ENCODE assay signal across 10 mouse cellular contexts in the genomic region with DNA sequence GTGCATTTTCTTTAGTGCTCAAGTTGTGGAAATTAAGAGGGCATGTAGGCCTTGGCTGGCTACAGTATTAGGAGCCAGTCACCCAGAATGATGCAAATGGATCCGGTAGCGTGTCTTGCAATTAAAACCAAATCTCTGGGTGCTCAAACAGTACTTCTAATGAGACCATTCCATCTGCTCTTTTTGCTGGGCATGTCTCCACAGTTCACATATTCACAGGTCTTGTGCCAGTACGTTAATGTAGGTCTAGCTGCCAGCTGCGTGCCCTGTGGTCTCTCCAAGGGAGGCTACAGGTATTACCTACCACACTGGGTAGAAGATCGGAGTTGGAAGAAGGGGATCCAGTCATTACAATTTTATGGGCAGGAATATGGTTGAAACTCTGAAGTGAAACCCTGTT. TPM values are rescaled to one million over a fixed set of nuclear protein-coding genes. Genes with fewer than 3 reads are reported as not detected.
DNase-seq lines count a peak whose midpoint lies in the region; ATAC-seq and TF ChIP-seq lines count a peak whose summit lies in the region.
"Had no signal": no experiment of that assay in that cellular context is flagged by ENCODE, and none has a peak within 500 bp of the region (broad histone marks: within the 10 kb centered on the region; RNA-seq: fewer than 3 reads in every experiment).

No protein-coding gene starts in this region.

- peak overlapping the region; percentile 85 for H3K4me2 ChIP-seq in kidney, postnatal 0 days (ENCODE audit: low read length)
- peak overlapping the region; percentile 97 for H3K4me2 ChIP-seq in hindbrain, embryonic 12.5 days (replicated peaks)
- H3K4me2 ChIP-seq in midbrain, embryonic 14.5 days (ENCODE audit: low read length): peak overlapping the region; percentile 75

- peak overlapping the region; percentile 66 for H3K4me3 ChIP-seq in kidney, postnatal 0 days (replicated peaks; ENCODE audit: low read depth, low read length)
- H3K4me3 ChIP-seq in hindbrain, embryonic 12.5 days: peak overlapping the region; percentile 66
- peak overlapping the region; percentile 52 for H3K4me3 ChIP-seq in midbrain, embryonic 14.5 days (replicated peaks; ENCODE audit: low read depth, low read length)

- 7% methylated on average over 5 of the region's 5 CpGs for WGBS in kidney, postnatal 0 days
- 31% methylated on average over 5 of the region's 5 CpGs for WGBS in hindbrain, embryonic 12.5 days
- 30% methylated on average over 5 of the region's 5 CpGs for WGBS in midbrain, embryonic 14.5 days

- H3K4me1 ChIP-seq in kidney, postnatal 0 days (replicated peaks; ENCODE audit: insufficient read depth, low read length): peaks cover 23% of the 10 kb centered on the region; the same call in 1 of the 2 replicates
- peaks cover 27% of the 10 kb centered on the region for H3K4me1 ChIP-seq in hindbrain, embryonic 12.5 days
- peaks cover 12% of the 10 kb centered on the region; the same call in 1 of the 2 replicates for H3K4me1 ChIP-seq in midbrain, embryonic 14.5 days (ENCODE audit: control insufficient read depth, insufficient read depth, low read length)

- H3K27me3 ChIP-seq in kidney, postnatal 0 days (ENCODE audit: insufficient read depth, low read length): no peaks in the 10 kb centered on the region
- no peaks in the 10 kb centered on the region for H3K27me3 ChIP-seq in hindbrain, embryonic 12.5 days
- no peaks in the 10 kb centered on the region for H3K27me3 ChIP-seq in midbrain, embryonic 14.5 days (ENCODE audit: control insufficient read depth, insufficient read depth, low read length)

- peak overlapping the region; percentile 99 for H3K27ac ChIP-seq in kidney, postnatal 0 days
- H3K27ac ChIP-seq in hindbrain, embryonic 12.5 days: peak overlapping the region; percentile 86; the same call in 1 of the 2 replicates
- H3K27ac ChIP-seq in midbrain, embryonic 14.5 days (replicated peaks; ENCODE audit: low read depth, low read length): no peak overlapping the region

- H3K9ac ChIP-seq in kidney, postnatal 0 days (ENCODE audit: low read depth, low read length): peak overlapping the region; percentile 76
- H3K9ac ChIP-seq in hindbrain, embryonic 12.5 days: peak overlapping the region; percentile 73
- H3K9ac ChIP-seq in midbrain, embryonic 14.5 days (replicated peaks; ENCODE audit: low read length): peak overlapping the region; percentile 59; the same call in 1 of the 2 replicates

- DNase-seq in kidney, postnatal 0 days (ENCODE audit: low spot score): no peak
- DNase-seq in kidney, adult 11 months: no peak
- peak; percentile 25 for DNase-seq in brain, adult 2 months (ENCODE audit: low read depth, low spot score)
- DNase-seq in midbrain, embryonic 14.5 days: no peak
- DNase-seq in adrenal gland, postnatal 36 days: no peak
- DNase-seq in right cerebral cortex, postnatal 25 days: no peak
- DNase-seq in spleen, postnatal 4 days (ENCODE audit: low spot score in 2 of 2): no peak

- peaks cover 7% of the 10 kb centered on the region; the same call in 1 of the 2 replicates for H3K36me3 ChIP-seq in kidney, postnatal 0 days (ENCODE audit: insufficient read depth, low read length)
- 0 out of 2 replicates have a peak, but pooled peaks cover 4% of the 10 kb centered on the region for H3K36me3 ChIP-seq in hindbrain, embryonic 12.5 days
- no peaks in the 10 kb centered on the region for H3K36me3 ChIP-seq in midbrain, embryonic 14.5 days (ENCODE audit: control insufficient read depth, insufficient read depth, low read length)

- no peak for TF ChIP-seq CTCF in kidney, postnatal 0 days (IDR thresholded peaks at IDR 0.05; ENCODE audit: low read depth)

- no peak for ATAC-seq in kidney, postnatal 0 days (replicated peaks; ENCODE audit: low FRiP score, low read depth)
- ATAC-seq in hindbrain, embryonic 12.5 days (ENCODE audit: low FRiP score): no peak
- no peak for ATAC-seq in midbrain, embryonic 14.5 days (ENCODE audit: low FRiP score, low TSS enrichment)

- H3K9me3 ChIP-seq in kidney, postnatal 0 days (replicated peaks; ENCODE audit: low read length): no peaks in the 10 kb centered on the region
- H3K9me3 ChIP-seq in hindbrain, embryonic 12.5 days (replicated peaks): no peaks in the 10 kb centered on the region
- H3K9me3 ChIP-seq in midbrain, embryonic 14.5 days (ENCODE audit: control insufficient read depth, low read length): no peaks in the 10 kb centered on the region

RNA-seq across cellular contexts. Expression of gene Hnrnpf, which starts 17.9 kb away (rescaled TPM):
- polyA plus RNA-seq in kidney, postnatal 0 days (2015; fragmentation: Nextera tagmentation; extraction: Ambion mirVana): 555 and 598 TPM in 2 replicates
- polyA plus RNA-seq in hindbrain, embryonic 12.5 days (2016; fragmentation: Nextera tagmentation; extraction: Ambion mirVana): 474 and 480 TPM in 2 replicates
- polyA plus RNA-seq in midbrain, embryonic 14.5 days (2014; fragmentation: Nextera tagmentation; extraction: Ambion mirVana): 215 and 312 TPM in 2 replicates
- 100 to 1,000 TPM; 380 to 388 TPM for total RNA-seq in adrenal gland, postnatal 36 days (2021)

RNA-seq across cellular contexts. Expression of gene Fxyd4, which starts 19.4 kb away (rescaled TPM):
- polyA plus RNA-seq in kidney, postnatal 0 days (2015; fragmentation: Nextera tagmentation; extraction: Ambion mirVana): 193 and 222 TPM in 2 replicates
- polyA plus RNA-seq in hindbrain, embryonic 12.5 days (2016; fragmentation: Nextera tagmentation; extraction: Ambion mirVana): 1.9 and 3.1 TPM in 2 replicates
- 1.4 and 1.7 TPM in 2 replicates for polyA plus RNA-seq in midbrain, embryonic 14.5 days (2014; fragmentation: Nextera tagmentation; extraction: Ambion mirVana)
- total RNA-seq in adrenal gland, postnatal 36 days (2021): not detected
- total RNA-seq: adrenal gland, adult 18-20 months; neutrophil, adult 5-6 weeks had no signal

RNA-seq across cellular contexts. Expression of gene Zfp239, which starts 56.1 kb away (rescaled TPM):
- 9.0 and 11.0 TPM in 2 replicates for polyA plus RNA-seq in kidney, postnatal 0 days (2015; fragmentation: Nextera tagmentation; extraction: Ambion mirVana)
- polyA plus RNA-seq in hindbrain, embryonic 12.5 days (2016; fragmentation: Nextera tagmentation; extraction: Ambion mirVana): 12.2 and 14.9 TPM in 2 replicates
- polyA plus RNA-seq in midbrain, embryonic 14.5 days (2014; fragmentation: Nextera tagmentation; extraction: Ambion mirVana): 10.1 and 13.2 TPM in 2 replicates
- 1 to 10 TPM; 2.3 to 3.3 TPM for total RNA-seq in adrenal gland, postnatal 36 days (2021)

Comparison
In these comparisons a context has a peak if more than half of its experiments do, and no peak if none do; other contexts are left out.
1. RNA of gene Fxyd4, which starts 19.4 kb away (polyA plus RNA-seq): 193 to 222 TPM in kidney, postnatal 0 days; 1.9 to 3.1 TPM in hindbrain, embryonic 12.5 days and 1.4 to 1.7 TPM in midbrain, embryonic 14.5 days; every median in the first group is over 10 times any median in the second.
2. Peak in every context shown above with its lines, with median percentiles within 50 percentile points of each other: H3K4me2 ChIP-seq, H3K4me3 ChIP-seq and H3K9ac ChIP-seq.